Mouse (Mus musculus): ENCODE results near the gene Arrb1. TPM values are rescaled to one million over a fixed set of nuclear protein-coding genes. Genes with fewer than 3 reads are reported as not detected.

The Arrb1 gene
- total and polyA plus RNA-seq, 2 experiments = 6.2 to 6.5 TPM

DNA sequence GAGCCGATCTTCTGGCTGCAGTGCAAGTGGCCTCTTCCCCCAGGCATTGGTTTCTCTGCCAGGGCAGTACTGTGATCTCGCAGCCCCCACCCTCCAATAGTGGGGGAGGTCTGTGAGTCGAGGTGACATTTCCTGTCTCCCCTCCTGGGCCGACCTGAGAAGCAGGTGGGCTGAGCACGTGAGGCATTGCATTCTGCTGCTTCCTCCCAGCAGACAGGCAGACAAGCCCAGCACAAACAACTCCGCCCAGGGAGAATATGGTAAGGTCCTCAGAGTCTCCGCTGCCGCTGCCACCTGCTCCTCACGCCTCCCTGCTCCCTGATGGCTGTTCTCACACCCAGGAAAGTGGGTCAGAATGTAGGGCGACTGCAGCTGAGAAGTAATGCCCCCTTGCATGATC is 37.7 kb downstream of the Arrb1 start:
- TF ChIP-seq CTCF (IDR thresholded peaks at IDR 0.05; ENCODE audit: low read depth, low read length) (no peak), POLR2A (IDR thresholded peaks at IDR 0.05; ENCODE audit: extremely low read depth, insufficient read depth, low read length) (no peak)
- H3K79me2 ChIP-seq (ENCODE audit: control insufficient read depth, insufficient read depth, low read length) = peaks cover 5% of the 10 kb centered on the region; the same call in 1 of the 2 replicates
- no peak for DNase-seq (ENCODE audit: extremely low read depth, low read depth, low spot score)
- H3K27ac ChIP-seq (replicated peaks; ENCODE audit: insufficient read depth, low read depth, low read length) = no peak overlapping the region
- 61% methylated on average over 10 of the region's 10 CpGs for WGBS
- H3K4me1 ChIP-seq (ENCODE audit: control insufficient read depth, insufficient read depth, low read length) = no peaks in the 10 kb centered on the region; the same call in 1 of the 2 replicates
- H3K9ac ChIP-seq (ENCODE audit: low read depth, low read length) = no peak overlapping the region
- no peaks in the 10 kb centered on the region for H3K36me3 ChIP-seq (ENCODE audit: control insufficient read depth, insufficient read depth, low read length)
- H3K4me3 ChIP-seq (ENCODE audit: insufficient read depth, low read depth, low read length) = no peak overlapping the region
- no peaks in the 10 kb centered on the region for H3K27me3 ChIP-seq (ENCODE audit: control insufficient read depth, insufficient read depth, low read length)

DNA sequence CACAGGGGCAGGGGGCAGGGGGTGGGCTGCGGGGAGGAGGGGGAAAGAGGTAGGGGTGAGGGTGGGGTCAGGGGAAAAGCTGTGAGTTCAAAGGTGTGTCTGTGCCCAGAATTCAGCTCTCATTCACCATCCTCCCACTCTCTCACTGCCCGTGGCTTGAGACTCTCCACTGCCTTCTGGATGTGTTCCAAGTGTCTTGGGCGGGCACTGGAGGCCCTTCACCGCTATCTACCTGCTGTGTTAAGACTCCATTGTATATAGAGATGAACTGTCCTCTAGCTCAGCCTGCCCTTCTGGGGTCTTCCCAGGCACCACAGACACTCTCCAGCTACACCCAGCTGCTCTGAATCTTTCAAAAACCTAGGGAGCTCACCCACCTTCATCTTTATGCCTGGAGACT is 38.1 kb downstream of the Arrb1 start:
- H3K27me3 ChIP-seq (ENCODE audit: control insufficient read depth, insufficient read depth, low read length) = no peaks in the 10 kb centered on the region
- H3K27ac ChIP-seq (replicated peaks; ENCODE audit: insufficient read depth, low read depth, low read length) = no peak overlapping the region
- WGBS = 74% methylated on average over 4 of the region's 4 CpGs
- H3K9ac ChIP-seq (ENCODE audit: low read depth, low read length) = no peak overlapping the region
- TF ChIP-seq CTCF (IDR thresholded peaks at IDR 0.05; ENCODE audit: low read depth, low read length) (no peak), POLR2A (IDR thresholded peaks at IDR 0.05; ENCODE audit: extremely low read depth, insufficient read depth, low read length) (no peak)
- H3K36me3 ChIP-seq (ENCODE audit: control insufficient read depth, insufficient read depth, low read length) = no peaks in the 10 kb centered on the region
- no peak for DNase-seq (ENCODE audit: extremely low read depth, low read depth, low spot score)
- H3K4me1 ChIP-seq (ENCODE audit: control insufficient read depth, insufficient read depth, low read length) = no peaks in the 10 kb centered on the region; the same call in 1 of the 2 replicates
- no peak overlapping the region for H3K4me3 ChIP-seq (ENCODE audit: insufficient read depth, low read depth, low read length)
- peaks cover 5% of the 10 kb centered on the region; the same call in 1 of the 2 replicates for H3K79me2 ChIP-seq (ENCODE audit: control insufficient read depth, insufficient read depth, low read length)

DNA sequence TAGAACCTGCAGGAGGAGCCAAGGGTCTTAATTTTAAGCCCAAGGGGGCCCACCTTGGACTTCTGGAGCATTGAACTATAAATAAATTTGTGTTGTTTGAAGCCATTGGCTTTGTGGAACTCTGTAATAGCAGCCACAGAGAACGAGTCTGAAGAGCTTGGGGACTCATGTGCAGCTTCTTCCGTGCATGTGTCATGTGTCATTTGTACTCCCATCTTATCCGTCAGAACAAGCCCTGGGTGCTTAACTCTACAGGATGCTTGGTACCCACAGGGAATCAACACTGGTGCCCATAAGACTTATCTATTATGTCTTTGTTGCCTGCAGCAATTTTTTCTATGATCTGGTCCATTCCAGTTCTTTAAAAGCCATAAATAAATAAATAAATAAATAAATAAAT is 43.0 kb downstream of the Arrb1 start:
- Histone ChIP-seq H3K9ac (ENCODE audit: low read depth, low read length) (no peak overlapping the region), H3K4me1 (ENCODE audit: control insufficient read depth, insufficient read depth, low read length) (no peaks in the 10 kb centered on the region; the same call in 1 of the 2 replicates), H3K4me3 (ENCODE audit: insufficient read depth, low read depth, low read length) (no peak overlapping the region), H3K79me2 (ENCODE audit: control insufficient read depth, insufficient read depth, low read length) (no peaks in the 10 kb centered on the region), H3K27ac (replicated peaks; ENCODE audit: insufficient read depth, low read depth, low read length) (no peak overlapping the region), H3K27me3 (ENCODE audit: control insufficient read depth, insufficient read depth, low read length) (no peaks in the 10 kb centered on the region), H3K36me3 (ENCODE audit: control insufficient read depth, insufficient read depth, low read length) (no peaks in the 10 kb centered on the region)
- no peak for DNase-seq (ENCODE audit: extremely low read depth, low read depth, low spot score)
- 78% methylated on average over 3 of the region's 3 CpGs for WGBS
- TF ChIP-seq POLR2A (IDR thresholded peaks at IDR 0.05; ENCODE audit: extremely low read depth, insufficient read depth, low read length) (no peak), CTCF (IDR thresholded peaks at IDR 0.05; ENCODE audit: low read depth, low read length) (no peak)

DNA sequence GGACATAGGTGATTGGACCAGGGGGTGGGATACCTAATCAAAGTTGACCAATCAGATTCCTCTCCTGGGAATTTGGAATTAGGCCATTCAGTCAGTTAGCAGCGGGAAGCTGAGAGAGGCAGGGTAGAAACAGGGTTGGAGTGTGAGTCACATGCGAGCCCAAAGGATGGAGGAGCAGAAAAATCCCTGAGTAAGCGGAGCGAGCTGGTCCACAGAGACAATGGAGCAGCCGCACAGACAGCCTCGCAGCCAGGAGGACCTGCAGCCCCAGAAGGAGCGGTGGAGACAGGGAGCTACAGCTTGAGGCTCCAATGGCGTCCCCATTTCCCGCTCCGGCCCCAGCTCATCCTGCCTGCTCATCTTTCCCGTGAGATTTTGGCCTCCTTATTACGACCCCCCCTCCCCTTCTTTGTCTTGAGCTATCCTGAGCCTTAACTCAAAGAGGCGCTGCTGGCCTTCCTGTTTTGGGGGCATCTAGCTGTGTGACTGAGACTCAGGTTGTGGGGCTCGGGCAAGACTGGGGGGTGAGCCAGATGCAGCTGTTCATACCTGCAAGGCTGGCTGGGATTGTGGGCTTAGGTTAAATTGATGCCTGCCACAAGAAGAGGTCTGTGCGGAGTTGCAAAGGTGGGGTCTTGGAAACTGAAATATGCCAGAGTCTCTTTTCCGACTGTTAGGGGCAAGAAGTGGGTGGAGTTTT is 44.4 kb downstream of the Arrb1 start:
- no peaks in the 10 kb centered on the region for H3K27me3 ChIP-seq (ENCODE audit: control insufficient read depth, insufficient read depth, low read length)
- no peak overlapping the region for H3K9ac ChIP-seq (ENCODE audit: low read depth, low read length)
- 53% methylated on average over 16 of the region's 16 CpGs for WGBS
- no peak for TF ChIP-seq POLR2A (IDR thresholded peaks at IDR 0.05; ENCODE audit: extremely low read depth, insufficient read depth, low read length)
- no peaks in the 10 kb centered on the region for H3K36me3 ChIP-seq (ENCODE audit: control insufficient read depth, insufficient read depth, low read length)
- H3K4me1 ChIP-seq (ENCODE audit: control insufficient read depth, insufficient read depth, low read length) = no peaks in the 10 kb centered on the region; the same call in none of the 2 replicates
- peak overlapping the region; percentile 56 for H3K27ac ChIP-seq (replicated peaks; ENCODE audit: insufficient read depth, low read depth, low read length)
- no peaks in the 10 kb centered on the region for H3K79me2 ChIP-seq (ENCODE audit: control insufficient read depth, insufficient read depth, low read length)
- no peak for DNase-seq (ENCODE audit: extremely low read depth, low read depth, low spot score)
- peak overlapping the region; percentile 10; the same call in 1 of the 2 replicates for H3K4me3 ChIP-seq (ENCODE audit: insufficient read depth, low read depth, low read length)

DNA sequence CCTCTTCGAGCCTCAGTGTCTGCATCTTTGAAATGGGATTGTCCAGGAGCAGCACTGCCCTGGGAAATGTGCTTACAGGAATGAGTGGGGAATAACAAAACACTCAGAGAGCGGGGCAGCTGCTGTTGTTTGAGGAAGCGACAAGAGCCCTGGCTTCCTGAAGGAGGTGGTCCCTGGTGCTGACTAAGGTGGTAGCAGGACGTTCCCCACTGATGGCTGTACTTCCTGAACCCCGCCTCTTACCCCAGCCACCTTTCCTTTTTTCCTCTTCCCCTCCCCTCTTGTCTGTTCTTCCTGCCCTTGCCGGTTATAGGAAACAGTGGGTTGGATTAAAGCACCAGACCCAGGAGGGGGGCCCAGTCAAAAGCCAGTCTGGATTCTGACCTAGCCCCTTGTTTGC is 45.0 kb downstream of the Arrb1 start:
- no peaks in the 10 kb centered on the region for H3K79me2 ChIP-seq (ENCODE audit: control insufficient read depth, insufficient read depth, low read length)
- no peaks in the 10 kb centered on the region for H3K27me3 ChIP-seq (ENCODE audit: control insufficient read depth, insufficient read depth, low read length)
- H3K36me3 ChIP-seq (ENCODE audit: control insufficient read depth, insufficient read depth, low read length) = no peaks in the 10 kb centered on the region
- peak overlapping the region; percentile 56 for H3K27ac ChIP-seq (replicated peaks; ENCODE audit: insufficient read depth, low read depth, low read length)
- no peak overlapping the region for H3K9ac ChIP-seq (ENCODE audit: low read depth, low read length)
- peak; percentile 8 for DNase-seq (ENCODE audit: extremely low read depth, low read depth, low spot score)
- 64% methylated on average over 6 of the region's 6 CpGs for WGBS
- TF ChIP-seq POLR2A (IDR thresholded peaks at IDR 0.05; ENCODE audit: extremely low read depth, insufficient read depth, low read length) (no peak), CTCF (IDR thresholded peaks at IDR 0.05; ENCODE audit: low read depth, low read length) (no peak)
- no peak overlapping the region for H3K4me3 ChIP-seq (ENCODE audit: insufficient read depth, low read depth, low read length)
- no peaks in the 10 kb centered on the region; the same call in none of the 2 replicates for H3K4me1 ChIP-seq (ENCODE audit: control insufficient read depth, insufficient read depth, low read length)

DNA sequence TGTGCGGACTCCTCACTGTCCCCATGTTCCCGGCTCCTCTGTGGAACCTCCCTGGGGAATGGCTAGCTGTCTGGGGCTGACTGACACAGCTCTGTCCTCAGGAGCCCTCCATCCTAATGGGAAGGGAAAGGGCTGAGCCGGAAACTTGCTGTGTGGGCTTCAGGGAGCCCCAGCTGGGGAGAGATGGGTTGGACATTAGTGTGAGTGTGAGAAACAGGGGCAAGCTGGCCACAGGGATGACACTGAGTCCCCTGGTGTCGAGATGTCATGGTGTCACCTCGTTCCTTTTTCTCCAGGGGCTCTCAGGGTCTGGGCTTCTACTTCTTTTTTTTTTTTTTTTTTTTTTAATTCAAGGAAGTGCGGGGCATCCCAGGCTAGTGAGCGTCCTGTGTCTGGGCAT is 47.0 kb downstream of the Arrb1 start:
- Histone ChIP-seq H3K4me1 (ENCODE audit: control insufficient read depth, insufficient read depth, low read length) (no peaks in the 10 kb centered on the region; the same call in none of the 2 replicates), H3K79me2 (ENCODE audit: control insufficient read depth, insufficient read depth, low read length) (no peaks in the 10 kb centered on the region)
- WGBS = 73% methylated on average over 7 of the region's 7 CpGs

More for the DNA sequence above, 47.0 kb downstream of the Arrb1 start:
- no peaks in the 10 kb centered on the region for H3K27me3 ChIP-seq (ENCODE audit: control insufficient read depth, insufficient read depth, low read length)
- peak overlapping the region; percentile 44 for H3K27ac ChIP-seq (replicated peaks; ENCODE audit: insufficient read depth, low read depth, low read length)
- no peaks in the 10 kb centered on the region for H3K36me3 ChIP-seq (ENCODE audit: control insufficient read depth, insufficient read depth, low read length)
- no peak for DNase-seq (ENCODE audit: extremely low read depth, low read depth, low spot score)
- H3K9ac ChIP-seq (ENCODE audit: low read depth, low read length) = no peak overlapping the region
- TF ChIP-seq POLR2A (IDR thresholded peaks at IDR 0.05; ENCODE audit: extremely low read depth, insufficient read depth, low read length) (no peak), CTCF (IDR thresholded peaks at IDR 0.05; ENCODE audit: low read depth, low read length) (no peak)
- H3K4me3 ChIP-seq (ENCODE audit: insufficient read depth, low read depth, low read length) = no peak overlapping the region

All from liver, adult 2 months (tissue).